Mouse (Mus musculus) megakaryocyte, embryonic 14.5 days (primary cell): Measurements from ENCODE around the gene Gm8332. TPM values are rescaled to one million over a fixed set of nuclear protein-coding genes. Genes with fewer than 3 reads are reported as not detected.
"Not testable (repeated sequence)": the region's sequence is repeated elsewhere in the genome, so short reads cannot be mapped to it uniquely, and the experiment has no call there.

Experiments used
- H3K27me3 ChIP-seq: replicated peaks from 2 replicates; pipeline ENCODE3; 2012; ENCODE audit warnings: inconsistent platforms
- H3K36me3 ChIP-seq: replicated peaks from 2 replicates; pipeline ENCODE3; 2012; ENCODE audit warnings: low read length, inconsistent platforms, mixed read lengths
- H3K4me1 ChIP-seq: 2 replicates; pipeline ENCODE4 v1.6.1; 2012; ENCODE audit warnings: inconsistent platforms
- H3K4me3 ChIP-seq: replicated peaks from 2 replicates; pipeline ENCODE3; 2012; ENCODE audit warnings: moderate library complexity, mild to moderate bottlenecking, inconsistent platforms
- H3K9me3 ChIP-seq: 2 replicates; pipeline ENCODE4 v1.6.1; 2012; ENCODE audit warnings: inconsistent platforms
- FLI1 ChIP-seq: IDR thresholded peaks from 2 replicates; pipeline ENCODE4 v1.6.1; 2012; ENCODE audit warnings: low read length, inconsistent platforms, mixed read lengths
- GATA1 ChIP-seq: IDR thresholded peaks from 3 replicates; pipeline ENCODE4 v1.6.1; 2012; ENCODE audit warnings: mixed read lengths, low read length, inconsistent platforms, borderline replicate concordance
- polyA plus RNA-seq: library from polyadenylated mRNA; stranded (reverse); fragments of >175 nt; gene quantifications from 2 replicates; pipeline ENCODE4 v1.2.3, GENCODE M21; 2012; ENCODE audit warnings: low replicate concordance; ENCODE audit not compliant: insufficient read depth

The Gm8332 gene
- not detected in 2 replicates for polyA plus RNA-seq

DNA sequence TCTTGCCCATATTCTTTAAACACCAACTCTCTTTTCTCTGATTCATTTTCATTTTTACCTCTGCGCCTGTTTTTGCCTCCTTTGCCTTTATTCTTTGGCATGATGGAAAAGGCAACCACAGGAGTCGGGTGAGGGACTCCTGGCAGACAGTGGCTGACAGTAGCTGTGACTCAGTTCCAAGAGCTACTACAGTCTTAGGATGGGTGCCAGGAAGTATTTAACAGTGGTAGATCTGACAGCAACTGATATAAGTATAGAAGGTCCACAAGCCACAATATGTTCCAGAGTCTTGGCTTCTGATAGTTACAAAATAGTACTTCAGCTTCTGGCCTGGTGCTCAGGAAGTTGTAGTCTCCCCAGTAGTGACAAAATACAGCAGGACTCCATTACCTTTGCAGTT, at the start of gene Gm8332:
Gene Gm8332 (minus strand): TSS at position 101 of the 400 bp plus-strand sequence.
- not testable (repeated sequence) for H3K4me3 ChIP-seq, H3K9me3 ChIP-seq, H3K27me3 ChIP-seq

DNA sequence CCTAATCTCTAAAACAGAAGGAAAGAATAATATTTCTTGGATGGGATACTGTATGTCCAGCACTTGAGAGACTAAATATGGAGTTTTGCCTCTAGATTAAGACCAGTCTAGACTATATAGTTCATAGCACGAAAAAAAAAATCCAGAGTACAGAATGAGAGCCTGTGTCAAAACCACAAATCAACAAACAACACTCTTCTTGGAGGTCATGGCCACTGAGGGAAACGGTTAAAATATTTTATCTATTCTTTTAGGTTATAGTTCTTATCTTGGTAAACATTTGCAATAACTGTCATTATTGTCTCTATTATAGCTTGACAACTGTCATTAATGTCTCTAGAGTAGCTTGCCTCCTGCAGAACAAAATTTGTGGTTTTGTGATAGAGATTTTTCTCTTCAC, 47.3 kb upstream of the Gm8332 start:
- H3K4me3 ChIP-seq = not testable (repeated sequence)

More for the DNA sequence above, at the start of gene Gm8332:
- not testable (repeated sequence) for H3K36me3 ChIP-seq, H3K4me1 ChIP-seq

DNA sequence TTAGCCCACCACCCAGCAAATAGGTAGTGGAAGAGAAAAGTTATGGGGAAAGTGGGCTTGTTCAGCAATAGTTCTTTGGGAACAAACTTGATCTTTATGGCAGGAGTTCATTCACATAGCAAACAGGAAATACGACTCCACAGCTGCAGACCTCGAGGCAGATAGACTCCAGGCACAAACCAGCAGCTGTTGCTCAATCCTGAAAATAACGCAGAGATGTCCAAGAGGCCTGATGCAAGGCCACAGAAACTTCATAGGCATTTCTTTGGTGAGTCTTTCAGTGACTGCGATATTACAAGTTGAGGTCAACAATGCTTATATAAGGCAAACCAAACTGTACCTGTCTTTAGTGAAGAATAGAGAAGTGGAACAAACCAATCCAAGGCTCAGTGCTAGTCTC, 43.2 kb upstream of the Gm8332 start:
- H3K9me3 ChIP-seq, H3K4me3 ChIP-seq, H3K27me3 ChIP-seq, H3K36me3 ChIP-seq, H3K4me1 ChIP-seq: not testable (repeated sequence)

More for the DNA sequence above, 47.3 kb upstream of the Gm8332 start:
- not testable (repeated sequence) for H3K9me3 ChIP-seq, H3K27me3 ChIP-seq, H3K36me3 ChIP-seq, H3K4me1 ChIP-seq

GRCm38 (mm10) chr12:88285224-88285623, 35.3 kb upstream of the Gm8332 start:
- peaks cover 17% of the 10 kb centered on the region for H3K9me3 ChIP-seq
- H3K36me3 ChIP-seq, H3K4me1 ChIP-seq, H3K27me3 ChIP-seq, H3K4me3 ChIP-seq: not testable (repeated sequence)

- not testable (repeated sequence) for H3K9me3 ChIP-seq, H3K27me3 ChIP-seq, H3K4me1 ChIP-seq, H3K4me3 ChIP-seq, H3K36me3 ChIP-seq
These were observed 24.5 kb upstream of the Gm8332 start, which contains the start of gene Gm5662 for GRCm38 (mm10) chr12:88274400-88274799. Gm5662 (minus strand) TSS chr12:88274500.

GRCm38 (mm10) chr12:88257241-88257640, 7.3 kb upstream of the Gm8332 start:
- Histone ChIP-seq H3K4me3 (no peak overlapping the region), H3K36me3 (no peaks in the 10 kb centered on the region), H3K9me3 (peaks cover 14% of the 10 kb centered on the region), H3K4me1 (no peaks in the 10 kb centered on the region), H3K27me3 (no peaks in the 10 kb centered on the region)
- TF ChIP-seq GATA1 (no peak), FLI1 (no peak)

DNA sequence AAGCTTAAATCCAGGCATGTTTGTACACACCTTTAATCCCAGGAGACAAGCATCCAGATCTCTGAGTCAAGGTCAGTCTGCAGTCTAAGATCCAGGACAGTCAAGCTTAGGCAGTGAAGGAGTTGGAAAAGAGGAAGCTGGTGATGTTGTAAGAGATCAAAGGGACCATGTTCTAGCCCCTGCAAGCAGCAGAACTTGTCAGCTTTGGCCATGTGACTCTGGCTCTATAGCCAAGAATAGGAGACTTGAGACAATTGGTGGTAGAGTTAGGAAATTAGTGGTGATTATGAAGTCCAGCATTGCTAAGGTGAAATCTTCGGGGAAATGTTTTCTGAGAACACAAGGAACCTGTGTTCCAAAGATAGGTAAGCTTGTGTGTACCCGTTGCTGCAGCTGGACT, 6.0 kb upstream of the Gm8332 start:
- H3K4me1 ChIP-seq, H3K27me3 ChIP-seq, H3K36me3 ChIP-seq, H3K4me3 ChIP-seq: not testable (repeated sequence)
- peaks cover 10% of the 10 kb centered on the region for H3K9me3 ChIP-seq

DNA sequence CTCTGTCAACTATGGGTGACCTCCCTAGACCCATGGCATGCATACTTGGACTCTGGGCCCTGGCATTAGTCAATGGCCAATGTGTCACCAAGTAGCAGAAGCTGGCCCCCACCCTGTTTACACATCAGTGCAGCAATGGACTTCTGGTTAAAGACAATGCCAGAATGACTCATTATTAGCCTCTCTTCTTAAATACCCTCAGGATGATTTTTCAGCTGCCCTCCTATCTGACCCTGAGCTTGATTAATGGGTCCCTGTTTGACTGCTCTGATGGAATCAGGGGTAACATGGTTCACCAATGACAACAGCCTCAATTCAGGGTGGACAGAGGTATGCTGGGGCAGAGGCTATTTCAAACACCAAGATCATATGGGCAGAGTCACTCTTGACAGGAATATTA, 4.1 kb downstream of the Gm8332 start:
- not testable (repeated sequence) for H3K4me3 ChIP-seq, H3K27me3 ChIP-seq, H3K36me3 ChIP-seq, H3K4me1 ChIP-seq
- H3K9me3 ChIP-seq = peaks cover 23% of the 10 kb centered on the region

GRCm38 (mm10) chr12:88242940-88243339, 7.0 kb downstream of the Gm8332 start:
- H3K4me3 ChIP-seq, H3K36me3 ChIP-seq, H3K4me1 ChIP-seq, H3K27me3 ChIP-seq: not testable (repeated sequence)
- H3K9me3 ChIP-seq = peaks cover 23% of the 10 kb centered on the region

GRCm38 (mm10) chr12:88219445-88219844, 30.5 kb downstream of the Gm8332 start:
- Histone ChIP-seq H3K36me3 (no peaks in the 10 kb centered on the region), H3K27me3 (no peaks in the 10 kb centered on the region), H3K4me1 (no peaks in the 10 kb centered on the region), H3K4me3 (no peak overlapping the region), H3K9me3 (peaks cover 43% of the 10 kb centered on the region)
- TF ChIP-seq GATA1 (no peak), FLI1 (no peak)

- H3K36me3 ChIP-seq, H3K4me3 ChIP-seq, H3K4me1 ChIP-seq, H3K27me3 ChIP-seq: not testable (repeated sequence)
- H3K9me3 ChIP-seq = peaks cover 44% of the 10 kb centered on the region
These were observed 31.8 kb downstream of the Gm8332 start for GRCm38 (mm10) chr12:88218059-88218458.

DNA sequence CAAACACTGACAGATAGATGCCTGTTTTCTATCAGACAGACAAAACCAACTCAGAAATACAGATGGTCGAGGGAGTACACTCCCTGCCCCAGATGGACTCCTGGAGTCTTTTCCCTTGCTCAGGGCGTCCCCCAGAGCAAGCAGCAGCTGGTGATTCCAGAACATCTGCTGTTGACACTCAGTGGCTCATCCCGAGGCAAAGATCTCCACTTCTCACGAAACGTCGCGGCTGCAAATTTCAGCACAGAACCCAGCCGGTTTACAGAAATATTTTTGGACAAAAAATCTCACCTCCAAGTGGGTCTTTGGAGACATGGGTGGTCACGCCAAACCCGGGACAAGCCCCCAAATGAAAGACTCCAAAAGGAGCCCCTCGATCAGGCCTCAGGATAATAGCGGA, 35.3 kb downstream of the Gm8332 start:
- no peaks in the 10 kb centered on the region for H3K4me1 ChIP-seq
- H3K27me3 ChIP-seq = no peaks in the 10 kb centered on the region
- no peak overlapping the region for H3K4me3 ChIP-seq
- no peaks in the 10 kb centered on the region for H3K36me3 ChIP-seq
- H3K9me3 ChIP-seq = peaks cover 38% of the 10 kb centered on the region
- TF ChIP-seq FLI1 (no peak), GATA1 (no peak)

- H3K36me3 ChIP-seq, H3K4me3 ChIP-seq, H3K4me1 ChIP-seq, H3K27me3 ChIP-seq: not testable (repeated sequence)
- peaks cover 29% of the 10 kb centered on the region for H3K9me3 ChIP-seq
These were observed 38.4 kb downstream of the Gm8332 start for GRCm38 (mm10) chr12:88211458-88211857.
